Mouse (Mus musculus) CH12.LX (cell line): ENCODE results near the gene Zfp93.

ENCODE experiments used
- BHLHE40 ChIP-seq: IDR thresholded peaks from 2 replicates; pipeline ENCODE4 v1.6.1; 2011; ENCODE audit warnings: mild to moderate bottlenecking, low read depth, low read length, improper control_type of control experiment
- CHD2 ChIP-seq: IDR thresholded peaks from 2 replicates; pipeline ENCODE4 v1.6.1; 2011; ENCODE audit warnings: low read length, improper control_type of control experiment
- CTCF ChIP-seq, 2 experiments: IDR thresholded peaks in 1 of 2; conservative IDR thresholded peaks in 1 of 2; 2 replicates each; pipeline ENCODE4 v1.5.1; 2011 to 2012; ENCODE audit warnings: low read depth in 2 of 2, low read length in 2 of 2, improper control_type of control experiment in 1 of 2, inconsistent platforms in 1 of 2, mild to moderate bottlenecking in 1 of 2, moderate library complexity in 1 of 2
- E2F4 ChIP-seq: IDR thresholded peaks from 2 replicates; pipeline ENCODE4 v1.6.1; 2011; ENCODE audit warnings: low read depth, low read length, improper control_type of control experiment; ENCODE audit not compliant: insufficient replicate concordance
- EP300 ChIP-seq: IDR thresholded peaks from 2 replicates; pipeline ENCODE4 v1.6.1; 2011; ENCODE audit warnings: low read length, improper control_type of control experiment
- HCFC1 ChIP-seq: IDR thresholded peaks from 2 replicates; pipeline ENCODE4 v1.6.1; 2012; ENCODE audit warnings: low read depth, mild to moderate bottlenecking, inconsistent platforms, low read length, improper control_type of control experiment
- JUN ChIP-seq: IDR thresholded peaks from 2 replicates; pipeline ENCODE4 v1.6.1; 2011; ENCODE audit warnings: low read depth, mild to moderate bottlenecking, low read length, improper control_type of control experiment, moderate library complexity; ENCODE audit not compliant: insufficient read depth
- JUND ChIP-seq: conservative IDR thresholded peaks from 2 replicates; pipeline ENCODE4 v1.6.1; 2011; ENCODE audit warnings: low read depth, low read length, improper control_type of control experiment
- KAT2A ChIP-seq: IDR thresholded peaks from 2 replicates; pipeline ENCODE4 v1.6.1; 2012; ENCODE audit warnings: low read length, improper control_type of control experiment, inconsistent platforms; ENCODE audit not compliant: insufficient replicate concordance
- POLR2AphosphoS2 ChIP-seq: IDR thresholded peaks from 2 replicates; pipeline ENCODE4 v1.6.1; 2011; ENCODE audit warnings: low read depth, low read length, improper control_type of control experiment
- RCOR1 ChIP-seq: conservative IDR thresholded peaks from 2 replicates; pipeline ENCODE4 v1.6.1; 2012; ENCODE audit warnings: low read depth, mild to moderate bottlenecking, inconsistent platforms, low read length, improper control_type of control experiment
- TBP ChIP-seq: conservative IDR thresholded peaks from 2 replicates; pipeline ENCODE4 v1.6.1; 2011; ENCODE audit warnings: low read depth, low read length, improper control_type of control experiment
- TCF12 ChIP-seq: IDR thresholded peaks from 2 replicates; pipeline ENCODE4 v1.6.1; 2014; ENCODE audit warnings: low read depth, mild to moderate bottlenecking, inconsistent platforms, low read length, improper control_type of control experiment

- no peak for TF ChIP-seq CTCF (conservative IDR thresholded peaks at IDR 0.05 in 1 of 2, IDR thresholded peaks at IDR 0.05 in 1 of 2; ENCODE audit: low read depth in 2 of 2, low read length in 2 of 2)
- TF ChIP-seq EP300, result no peak
- no peak for TF ChIP-seq CHD2
- no peak for TF ChIP-seq RCOR1
- TF ChIP-seq BHLHE40, result no peak
- TF ChIP-seq E2F4, result no peak
- TF ChIP-seq HCFC1, result no peak
- TF ChIP-seq TBP, result no peak
- no peak for TF ChIP-seq KAT2A
- TF ChIP-seq TCF12, result no peak
- no peak for TF ChIP-seq POLR2AphosphoS2
- no peak for TF ChIP-seq JUND
- TF ChIP-seq JUN, result no peak
Observed at GRCm38 (mm10) chr7:24297361-24298095, 27.3 kb downstream of the Zfp93 start.
